Comparison of ENCODE assay signal across 9 mouse cellular contexts in genomic region chr17:64333956-64334355, GRCm38 (mm10).
"Had no signal": no experiment of that assay in that cellular context is flagged by ENCODE, and none has a peak within 500 bp of the region (broad histone marks: within the 10 kb centered on the region; RNA-seq: fewer than 3 reads in every experiment).

No protein-coding gene starts in this region.

- DNase-seq: kidney, postnatal 25 days; layer of hippocampus, adult 9-11 months; liver; liver, embryonic 13.5 days; liver, postnatal 0 days; lung, postnatal 14 days; spleen, adult 18-20 months; thymus, adult 18-20 months; thymus, postnatal 14 days had no signal
